Mouse (Mus musculus) olfactory bulb, adult 2 months (tissue): ENCODE data around the gene Sstr4.

Experiments used
- CTCF ChIP-seq: fragments of 200-500 bp; IDR thresholded peaks from 2 replicates; pipeline ENCODE4 v1.5.1; 2012; ENCODE audit warnings: low read depth, mild to moderate bottlenecking, low read length, moderate library complexity; ENCODE audit not compliant: insufficient read depth
- POLR2A ChIP-seq: fragments of 200-500 bp; IDR thresholded peaks from 2 replicates; pipeline ENCODE4 v1.6.1; 2012; ENCODE audit warnings: mild to moderate bottlenecking, low read depth, low read length, moderate library complexity; ENCODE audit not compliant: insufficient read depth

GRCm38 (mm10) chr2:148421112-148421511, 26.0 kb downstream of the Sstr4 start:
- no peak for TF ChIP-seq CTCF
- no peak for TF ChIP-seq POLR2A
